Mouse (Mus musculus): ENCODE measurements around the gene Kcnj3.

GRCm38 (mm10) chr2:55558368-55558985 is 122.7 kb downstream of the Kcnj3 start:
- TF ChIP-seq CTCF (IDR thresholded peaks at IDR 0.05; ENCODE audit: extremely low read depth, insufficient read depth, insufficient read length, insufficient replicate concordance) = no peak
- no peak for TF ChIP-seq POLR2A (IDR thresholded peaks at IDR 0.05; ENCODE audit: low read depth, low read length)
